Mouse (Mus musculus) Patski (cell line): ENCODE measurements around the gene Wdr63. TPM values are rescaled to one million over a fixed set of nuclear protein-coding genes. Genes with fewer than 3 reads are reported as not detected.
A peak's percentile ranks its signal among the peaks of the same experiment; 100 is the strongest.

ENCODE experiments used
- ATAC-seq: fragments of 100-300 bp; one replicate; pipeline ENCODE4 v1.8.0; 2021
- CTCF ChIA-PET: fragments of 350-600 bp; sonication (Branson Sonifier 250); formaldehyde crosslinking; loops from one replicate; lab custom pipeline; 2022; ENCODE audit warnings: inconsistent platforms; lab: Charles Lee
- POLR2A ChIA-PET: fragments of 350-600 bp; sonication (Branson Sonifier 250); formaldehyde crosslinking; loops from one replicate; lab custom pipeline; 2022; ENCODE audit warnings: antibody characterized with exemption, inconsistent platforms; lab: Charles Lee
- DNase-seq: peaks from one replicate; pipeline ENCODE4 v3.0.0-alpha.2; 2011; ENCODE audit warnings: low read depth, low spot score
- H3K27me3 ChIP-seq: fragments of 371-371 bp; one replicate; pipeline ENCODE4 v1.5.1; 2021
- CTCF ChIP-seq: fragments of 100-300 bp; IDR thresholded peaks from one replicate; pipeline ENCODE4 v1.5.1; 2021
- in situ Hi-C: fragments of 300-500 bp; cut with MboI; formaldehyde crosslinking; loops from 3 replicates; pipeline ENCODE4 v1.11.1; 2018; ENCODE audit warnings: low pct_unique_long_range_greater_than_20kb, mixed read lengths
- polyA plus RNA-seq: library from polyadenylated mRNA; unstranded; gene quantifications from one replicate; pipeline ENCODE4 v1.2.3, GENCODE M21; 2021

The Wdr63 gene
- polyA plus RNA-seq, 1 experiment from 2014 or later: 0.17 TPM

DNA sequence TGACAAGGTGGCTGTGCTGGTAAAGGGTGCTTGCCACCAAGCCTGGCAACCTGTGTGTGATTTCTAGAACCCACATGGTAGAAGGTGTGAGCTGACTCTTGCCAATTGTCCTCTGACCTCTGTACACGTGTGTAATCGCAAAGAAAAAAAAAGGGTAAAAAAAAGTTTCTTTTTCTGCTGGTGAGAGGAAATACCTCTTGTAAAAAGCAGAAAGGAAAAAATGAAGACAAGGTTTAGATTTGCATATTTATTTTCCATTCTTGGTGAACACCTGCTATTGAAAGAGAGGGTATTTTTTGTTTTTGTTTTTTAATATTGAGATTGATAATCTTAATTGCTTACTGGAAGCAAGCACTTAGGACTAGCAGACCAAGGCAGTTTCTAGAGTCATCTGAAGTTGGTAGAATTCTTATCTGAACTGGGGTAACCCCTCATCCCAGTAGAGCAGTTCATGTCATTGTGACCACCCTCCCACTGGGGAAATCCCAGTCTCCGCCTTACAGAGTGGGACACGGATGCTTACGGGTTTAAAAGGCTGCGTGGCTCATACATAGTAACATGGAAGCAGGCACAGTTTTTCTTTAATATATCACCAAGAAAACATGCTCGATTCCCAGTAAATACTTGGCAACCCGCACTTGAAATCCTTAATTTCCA lies 15.0 kb upstream of the Wdr63 start:
- DNase-seq: no peak
- ChIA-PET CTCF (no interaction called here), POLR2A (no interaction called here)
- no peaks in the 10 kb centered on the region for H3K27me3 ChIP-seq
- in situ Hi-C loops: no loop called here
- TF ChIP-seq CTCF: no peak
- no peak for ATAC-seq

DNA sequence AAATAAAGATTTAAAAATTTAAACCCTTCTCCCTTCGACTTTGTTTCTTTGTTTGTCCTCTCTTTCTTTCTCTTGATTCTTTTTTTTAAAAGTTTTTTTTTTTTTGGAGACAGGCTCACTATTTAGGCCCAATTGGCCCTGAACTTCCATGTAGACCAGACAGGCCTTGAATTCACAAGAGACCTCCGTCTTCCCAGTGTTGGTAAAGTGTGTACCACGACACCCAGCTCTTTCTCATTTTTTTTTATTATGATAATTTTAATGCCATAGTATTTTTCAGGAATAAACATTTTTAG lies 14.1 kb upstream of the Wdr63 start:
- POLR2A ChIA-PET: no interaction called here

GRCm38 (mm10) chr3:146121310-146122124 lies 13.6 kb upstream of the Wdr63 start:
- in situ Hi-C loops: no loop called here
- DNase-seq (no peak), ATAC-seq (no peak)
- ChIA-PET POLR2A (no interaction called here), CTCF (no interaction called here)
- H3K27me3 ChIP-seq: no peaks in the 10 kb centered on the region
- no peak for TF ChIP-seq CTCF

More for the DNA sequence above, 14.1 kb upstream of the Wdr63 start:
- no peak for TF ChIP-seq CTCF
- in situ Hi-C loops: no loop called here
- no peaks in the 10 kb centered on the region for H3K27me3 ChIP-seq
- CTCF ChIA-PET: no interaction called here
- no peak for ATAC-seq
- DNase-seq: no peak

DNA sequence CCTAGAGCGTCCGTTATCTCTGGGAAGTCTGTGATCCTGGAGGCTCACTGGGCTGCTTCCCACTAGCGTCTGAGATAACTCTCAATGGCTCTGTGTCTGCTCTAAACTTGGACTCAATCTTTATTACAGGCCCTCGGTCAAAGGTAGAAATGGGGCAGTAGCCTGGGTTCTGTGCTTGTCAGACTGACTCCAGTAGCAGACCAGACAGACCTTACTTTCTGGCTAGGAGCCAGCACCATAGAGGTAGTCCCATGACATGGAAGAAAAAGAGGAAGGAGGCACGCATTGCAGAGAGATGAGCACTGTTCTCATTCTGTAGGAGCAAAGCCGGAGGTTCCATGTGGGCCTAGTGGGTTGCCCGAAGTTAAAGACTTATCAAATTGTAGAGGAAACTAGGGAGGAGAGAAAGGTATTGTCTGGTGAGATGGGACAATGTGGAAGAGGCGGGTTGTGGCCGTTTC lies 10.1 kb upstream of the Wdr63 start:
- no peaks in the 10 kb centered on the region for H3K27me3 ChIP-seq
- ChIA-PET CTCF (no interaction called here), POLR2A (no interaction called here)
- in situ Hi-C loops: no loop called here
- ATAC-seq: no peak
- TF ChIP-seq CTCF: no peak
- no peak for DNase-seq

DNA sequence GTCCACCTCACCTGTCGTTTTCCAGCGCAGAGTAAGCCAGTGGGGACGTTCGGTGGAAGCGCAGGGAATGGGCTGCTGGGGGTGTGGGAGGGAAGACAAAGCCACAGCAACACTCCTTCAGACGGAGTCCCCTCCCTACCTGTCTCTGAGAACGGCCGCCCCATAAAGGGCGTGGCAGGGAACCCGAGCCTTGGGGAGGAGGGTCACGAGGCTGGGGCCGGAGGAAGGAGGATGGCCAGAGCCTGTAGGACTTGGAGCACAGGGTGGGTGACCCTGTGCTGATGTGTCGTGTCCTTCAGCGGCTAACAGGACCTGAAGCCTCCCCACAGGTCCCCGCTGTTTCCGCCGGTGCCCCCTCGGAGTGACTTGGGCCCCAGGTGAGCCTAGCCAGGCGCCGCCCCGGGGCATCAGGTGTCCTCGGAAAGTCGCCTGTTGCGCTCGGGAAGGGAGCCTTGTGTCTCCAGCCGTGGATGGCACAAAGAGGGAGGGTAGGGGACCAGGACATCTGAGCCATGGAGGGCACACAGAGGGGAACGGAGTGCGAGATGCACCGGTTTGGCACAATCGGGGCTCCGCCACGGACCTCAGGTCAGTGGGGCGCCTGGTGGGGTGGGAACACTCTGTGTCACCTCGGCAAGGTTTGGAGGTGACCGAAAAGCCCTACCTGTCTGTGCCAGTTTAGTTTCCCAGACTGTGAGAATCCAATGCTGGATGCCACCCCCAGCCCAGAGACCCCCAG lies 9.5 kb upstream of the Wdr63 start, which contains the start of gene Mcoln3:
Mcoln3 (plus strand) TSS at position 193 of the 739 bp plus-strand sequence.
- DNase-seq (no peak), ATAC-seq (no peak)
- in situ Hi-C loops: no loop called here
- ChIA-PET POLR2A (no interaction called here), CTCF (no interaction called here)
- H3K27me3 ChIP-seq: no peaks in the 10 kb centered on the region
- no peak for TF ChIP-seq CTCF

- no peak for ATAC-seq
- in situ Hi-C loops: no loop called here
- no peak for DNase-seq
- TF ChIP-seq CTCF: no peak
- CTCF ChIA-PET: interaction anchor here (2.1 kb wide), 1 partner anchor 67 kb away, joined by 11 read pairs; no protein-coding TSS in a partner anchor
- POLR2A ChIA-PET: no interaction called here
- no peaks in the 10 kb centered on the region for H3K27me3 ChIP-seq
Observed at GRCm38 (mm10) chr3:146110916-146111315, 3.0 kb upstream of the Wdr63 start.

GRCm38 (mm10) chr3:146110358-146110757 lies 2.4 kb upstream of the Wdr63 start:
- DNase-seq: no peak

DNA sequence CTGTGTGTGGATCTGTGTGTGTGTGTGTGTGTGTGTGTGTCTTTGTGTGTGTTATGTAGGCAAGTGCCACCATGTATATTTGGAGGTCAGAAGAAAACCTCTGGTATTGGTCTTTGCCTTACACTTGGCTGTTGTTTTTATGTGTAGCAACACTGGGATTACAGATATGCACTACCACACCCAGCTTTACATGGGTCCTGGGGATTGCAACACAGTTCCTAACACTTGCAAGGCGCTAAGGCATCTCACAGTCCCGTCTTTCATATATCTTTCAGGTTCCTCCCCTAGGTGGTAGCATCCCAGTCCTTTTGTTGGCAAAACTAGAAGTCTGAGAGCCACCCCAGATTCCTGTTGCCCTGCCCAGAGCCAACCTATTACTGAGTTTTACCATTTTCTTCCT lies 1.0 kb upstream of the Wdr63 start:
- in situ Hi-C loops: no loop called here
- ATAC-seq: no peak
- no peaks in the 10 kb centered on the region for H3K27me3 ChIP-seq
- TF ChIP-seq CTCF: no peak
- ChIA-PET CTCF (interaction anchor here (0.7 kb wide), 1 partner anchor 11 kb away, joined by 3 read pairs; no protein-coding TSS in a partner anchor), POLR2A (no interaction called here)
- DNase-seq: no peak

More at GRCm38 (mm10) chr3:146110358-146110757, 2.4 kb upstream of the Wdr63 start:
- no peak for ATAC-seq
- no peaks in the 10 kb centered on the region for H3K27me3 ChIP-seq
- POLR2A ChIA-PET: no interaction called here
- in situ Hi-C loops: no loop called here
- CTCF ChIA-PET: interaction anchor here (2.1 kb wide), 1 partner anchor 67 kb away, joined by 11 read pairs; no protein-coding TSS in a partner anchor
- TF ChIP-seq CTCF: no peak

- no peaks in the 10 kb centered on the region for H3K27me3 ChIP-seq
- CTCF ChIA-PET: no interaction called here
- POLR2A ChIA-PET: interaction anchor here (0.6 to 1.0 kb wide), 2 partner anchors 60 to 752 kb away, joined by 3 read pairs; no protein-coding TSS in a partner anchor
- TF ChIP-seq CTCF: peak; percentile 36
- no peak for DNase-seq
- peak; percentile 73 for ATAC-seq
- in situ Hi-C loops: no loop called here
Observed at GRCm38 (mm10) chr3:146107116-146107849, 647 bp downstream of the Wdr63 start.

GRCm38 (mm10) chr3:146102049-146102448 lies 5.9 kb downstream of the Wdr63 start:
- TF ChIP-seq CTCF: no peak
- in situ Hi-C loops: no loop called here
- ChIA-PET POLR2A (no interaction called here), CTCF (interaction anchor here (1.0 kb wide), 2 partner anchors 76 to 243 kb away, joined by 3 to 4 read pairs; no protein-coding TSS in a partner anchor)
- no peak for DNase-seq
- H3K27me3 ChIP-seq: no peaks in the 10 kb centered on the region
- no peak for ATAC-seq
